Mouse (Mus musculus): ENCODE data around the gene Gng7. TPM values are rescaled to one million over a fixed set of nuclear protein-coding genes. Genes with fewer than 3 reads are reported as not detected.

The Gng7 gene
- total and polyA plus RNA-seq, 3 experiments: 0.50 to 0.68 (median 0.63) TPM

GRCm38 (mm10) chr10:80999362-81000196, 15.2 kb downstream of the Gng7 start:
- TF ChIP-seq POLR2A (IDR thresholded peaks at IDR 0.05; ENCODE audit: insufficient read depth, low read depth, low read length) (no peak), EP300 (IDR thresholded peaks at IDR 0.05; ENCODE audit: insufficient read depth, low read depth, low read length) (0 out of 2 replicates have a peak, but pooled peaks have one; percentile 21), CTCF (IDR thresholded peaks at IDR 0.05) (peak; percentile 94)
- intact Hi-C loops (cut with DNase I): loop anchor here (2.0 to 5.0 kb wide), 5 partner anchors 43 to 252 kb away; no protein-coding TSS in a partner anchor
- Histone ChIP-seq H3K27ac (no peak overlapping the region), H3K9ac (ENCODE audit: low read depth, low read length) (no peak overlapping the region), H3K4me3 (no peak overlapping the region), H3K36me3 (ENCODE audit: control insufficient read depth, insufficient read depth, low read length) (no peaks in the 10 kb centered on the region), H3K79me2 (replicated peaks; ENCODE audit: control insufficient read depth, insufficient read depth, low read length) (no peaks in the 10 kb centered on the region), H3K4me1 (ENCODE audit: control insufficient read depth, insufficient read depth, low read length) (no peaks in the 10 kb centered on the region), H3K27me3 (ENCODE audit: control insufficient read depth, insufficient read depth, low read length) (no peaks in the 10 kb centered on the region)
- 22% methylated on average over 37 of the region's 37 CpGs for WGBS
- DNase-seq: peak; percentile 81 to 88

GRCm38 (mm10) chr10:80998778-80999177, 16.0 kb downstream of the Gng7 start:
- Histone ChIP-seq H3K4me1 (ENCODE audit: control insufficient read depth, insufficient read depth, low read length) (no peaks in the 10 kb centered on the region), H3K27ac (no peak overlapping the region), H3K4me3 (no peak overlapping the region), H3K79me2 (replicated peaks; ENCODE audit: control insufficient read depth, insufficient read depth, low read length) (no peaks in the 10 kb centered on the region), H3K9ac (ENCODE audit: low read depth, low read length) (no peak overlapping the region), H3K36me3 (ENCODE audit: control insufficient read depth, insufficient read depth, low read length) (no peaks in the 10 kb centered on the region), H3K27me3 (ENCODE audit: control insufficient read depth, insufficient read depth, low read length) (no peaks in the 10 kb centered on the region)
- TF ChIP-seq CTCF (IDR thresholded peaks at IDR 0.05): peak; percentile 75
- TF ChIP-seq POLR2A (IDR thresholded peaks at IDR 0.05; ENCODE audit: insufficient read depth, low read depth, low read length): no peak
- no peak for TF ChIP-seq EP300 (IDR thresholded peaks at IDR 0.05; ENCODE audit: insufficient read depth, low read depth, low read length)
- WGBS: 8% methylated on average over 12 of the region's 12 CpGs
- intact Hi-C loops (cut with DNase I): loop anchor here (2.0 to 5.0 kb wide), 5 partner anchors 44 to 251 kb away; no protein-coding TSS in a partner anchor
- DNase-seq: peak; percentile 40 to 45

- Histone ChIP-seq H3K4me1 (ENCODE audit: control insufficient read depth, insufficient read depth, low read length) (no peaks in the 10 kb centered on the region), H3K79me2 (replicated peaks; ENCODE audit: control insufficient read depth, insufficient read depth, low read length) (no peaks in the 10 kb centered on the region), H3K4me3 (no peak overlapping the region), H3K27me3 (ENCODE audit: control insufficient read depth, insufficient read depth, low read length) (no peaks in the 10 kb centered on the region), H3K36me3 (ENCODE audit: control insufficient read depth, insufficient read depth, low read length) (no peaks in the 10 kb centered on the region), H3K9ac (ENCODE audit: low read depth, low read length) (no peak overlapping the region), H3K27ac (no peak overlapping the region)
- no peak for TF ChIP-seq EP300 (IDR thresholded peaks at IDR 0.05; ENCODE audit: insufficient read depth, low read depth, low read length)
- TF ChIP-seq CTCF (IDR thresholded peaks at IDR 0.05): no peak
- TF ChIP-seq POLR2A (IDR thresholded peaks at IDR 0.05; ENCODE audit: insufficient read depth, low read depth, low read length): no peak
- WGBS: 29% methylated on average over 14 of the region's 14 CpGs
- intact Hi-C loops (cut with DNase I): loop anchor here (2.0 to 5.0 kb wide), 5 partner anchors 44 to 251 kb away; no protein-coding TSS in a partner anchor
- DNase-seq: no peak
Measured at GRCm38 (mm10) chr10:80998021-80998420, 16.7 kb downstream of the Gng7 start.

GRCm38 (mm10) chr10:80997332-80997731, 17.4 kb downstream of the Gng7 start:
- no peaks in the 10 kb centered on the region for H3K79me2 ChIP-seq (replicated peaks; ENCODE audit: control insufficient read depth, insufficient read depth, low read length)
- TF ChIP-seq CTCF (IDR thresholded peaks at IDR 0.05) (no peak), POLR2A (IDR thresholded peaks at IDR 0.05; ENCODE audit: insufficient read depth, low read depth, low read length) (no peak), EP300 (IDR thresholded peaks at IDR 0.05; ENCODE audit: insufficient read depth, low read depth, low read length) (no peak)
- no peak overlapping the region for H3K9ac ChIP-seq (ENCODE audit: low read depth, low read length)
- H3K36me3 ChIP-seq (ENCODE audit: control insufficient read depth, insufficient read depth, low read length): no peaks in the 10 kb centered on the region
- 82% methylated on average over 8 of the region's 8 CpGs for WGBS
- H3K4me1 ChIP-seq (ENCODE audit: control insufficient read depth, insufficient read depth, low read length): no peaks in the 10 kb centered on the region
- H3K4me3 ChIP-seq: no peak overlapping the region
- no peaks in the 10 kb centered on the region for H3K27me3 ChIP-seq (ENCODE audit: control insufficient read depth, insufficient read depth, low read length)
- intact Hi-C loops (cut with DNase I): loop anchor here (5.0 kb wide), 3 partner anchors 45 to 250 kb away; no protein-coding TSS in a partner anchor
- no peak overlapping the region for H3K27ac ChIP-seq
- no peak for DNase-seq

GRCm38 (mm10) chr10:80996501-80996900, 18.2 kb downstream of the Gng7 start:
- Histone ChIP-seq H3K36me3 (ENCODE audit: control insufficient read depth, insufficient read depth, low read length) (no peaks in the 10 kb centered on the region), H3K4me1 (ENCODE audit: control insufficient read depth, insufficient read depth, low read length) (no peaks in the 10 kb centered on the region), H3K27me3 (ENCODE audit: control insufficient read depth, insufficient read depth, low read length) (no peaks in the 10 kb centered on the region), H3K27ac (no peak overlapping the region), H3K4me3 (no peak overlapping the region), H3K9ac (ENCODE audit: low read depth, low read length) (no peak overlapping the region), H3K79me2 (replicated peaks; ENCODE audit: control insufficient read depth, insufficient read depth, low read length) (no peaks in the 10 kb centered on the region)
- no peak for DNase-seq
- 92% methylated on average over 8 of the region's 8 CpGs for WGBS
- TF ChIP-seq EP300 (IDR thresholded peaks at IDR 0.05; ENCODE audit: insufficient read depth, low read depth, low read length) (no peak), CTCF (IDR thresholded peaks at IDR 0.05) (no peak), POLR2A (IDR thresholded peaks at IDR 0.05; ENCODE audit: insufficient read depth, low read depth, low read length) (no peak)
- intact Hi-C loops (cut with DNase I): loop anchor here (5.0 kb wide), 3 partner anchors 46 to 249 kb away; no protein-coding TSS in a partner anchor
